Mouse (Mus musculus) liver, embryonic 14.5 days (tissue): ENCODE data around the gene Gm49388. TPM values are rescaled to one million over a fixed set of nuclear protein-coding genes. Genes with fewer than 3 reads are reported as not detected.
A peak's percentile ranks its signal among the peaks of the same experiment; 100 is the strongest.

ENCODE experiments used
- ATAC-seq: fragments of 200-750 bp; cut with Nextera tagmentation; 2 replicates; pipeline ENCODE4 v1.8.0; 2017; ENCODE audit warnings: moderate number of reproducible peaks, mild to moderate bottlenecking, moderate library complexity; ENCODE audit not compliant: insufficient read depth
- DNase-seq, 3 experiments: peaks; one replicate each; pipeline ENCODE4 v3.0.0-alpha.2; 2012 to 2013; ENCODE audit warnings: low read depth in 3 of 3, low spot score in 3 of 3
- H3K27ac ChIP-seq: fragments of 300-500 bp; sonication (generic); 2 replicates; pipeline ENCODE4 v1.5.1; 2014; ENCODE audit warnings: moderate library complexity, mild to moderate bottlenecking, control low read depth, inconsistent platforms
- H3K27me3 ChIP-seq: fragments of 300-500 bp; sonication (generic); 2 replicates; pipeline ENCODE4 v1.6.1; 2014; ENCODE audit warnings: mild to moderate bottlenecking, low read length, moderate library complexity; ENCODE audit not compliant: control insufficient read depth, insufficient read depth
- H3K36me3 ChIP-seq: fragments of 300-500 bp; sonication (generic); replicated peaks from 2 replicates; pipeline ENCODE4 v1.6.1; 2014; ENCODE audit warnings: low read depth; ENCODE audit not compliant: control insufficient read depth, insufficient read depth
- H3K4me1 ChIP-seq, 2 experiments: fragments of 200-500 bp in 1 of 2; fragments of 300-500 bp in 1 of 2; sonication (generic) in 1 of 2; replicated peaks; 2 replicates each; pipeline ENCODE4 v1.6.1; 2012 to 2014; ENCODE audit warnings: antibody characterized with exemption in 1 of 2, inconsistent platforms in 1 of 2, low read length in 1 of 2; ENCODE audit not compliant: control insufficient read depth in 2 of 2, insufficient read depth in 2 of 2
- H3K4me2 ChIP-seq: fragments of 300-500 bp; sonication (generic); 2 replicates; pipeline ENCODE4 v1.6.1; 2014; ENCODE audit warnings: low read depth, mild to moderate bottlenecking, control low read depth, moderate library complexity
- H3K4me3 ChIP-seq, 2 experiments: fragments of 200-500 bp in 1 of 2; fragments of 300-500 bp in 1 of 2; sonication (generic) in 1 of 2; 2 replicates each; pipeline ENCODE4 v1.5.1; 2012 to 2014; ENCODE audit warnings: low read depth in 2 of 2, low read length in 2 of 2, mild to moderate bottlenecking in 2 of 2, control low read depth in 1 of 2, inconsistent platforms in 1 of 2, moderate library complexity in 1 of 2; ENCODE audit not compliant: insufficient read depth in 1 of 2
- H3K9ac ChIP-seq: fragments of 300-500 bp; sonication (generic); replicated peaks from 2 replicates; pipeline ENCODE4 v1.6.1; 2014; ENCODE audit warnings: mild to moderate bottlenecking, control low read depth, moderate library complexity
- H3K9me3 ChIP-seq: fragments of 300-500 bp; sonication (generic); 2 replicates; pipeline ENCODE4 v1.6.1; 2016; ENCODE audit warnings: low read length, mixed read lengths; ENCODE audit not compliant: control insufficient read depth
- CTCF ChIP-seq: IDR thresholded peaks from 2 replicates; pipeline ENCODE4 v1.5.1; 2016; ENCODE audit warnings: antibody characterized with exemption, low read depth, control low read depth
- EP300 ChIP-seq: IDR thresholded peaks from 2 replicates; pipeline ENCODE4 v1.6.1; 2016; ENCODE audit warnings: antibody characterized with exemption, low read depth
- WGBS: fragments of 180-500 bp; shearing (Covaris S2); extraction: QIAGEN DNeasy Blood & Tissue Kit; methylation state at CpG from one replicate; pipeline ENCODE4 v1.1.7; 2014; ENCODE audit not compliant: insufficient replicate concordance; 5-methylcytosine and 5-hydroxymethylcytosine counted together
- polyA plus RNA-seq, 2 experiments: library from polyadenylated mRNA; depleted of rRNA in 1 of 2; stranded (reverse) in 1 of 2; unstranded in 1 of 2; fragments of >200 nt; fragmentation: Nextera tagmentation in 1 of 2; extraction: Ambion mirVana in 1 of 2; gene quantifications; 2 replicates each; pipeline versions ENCODE4 v1.2.1 to v1.2.3; 2012 to 2014

Gene Gm49388
- polyA plus RNA-seq, 2 experiments, result 1.2 TPM; not detected in 1

- Histone ChIP-seq H3K9me3 (no peaks in the 10 kb centered on the region), H3K27ac (no peak overlapping the region), H3K9ac (peak overlapping the region; percentile 47), H3K4me1 (peaks cover 0 to 7% of the 10 kb centered on the region in 2 experiments; a peak in 3 of 4 replicates), H3K27me3 (no peaks in the 10 kb centered on the region), H3K36me3 (no peaks in the 10 kb centered on the region), H3K4me2 (peak overlapping the region; percentile 92), H3K4me3 (peak overlapping the region; percentile 75 to 87)
- TF ChIP-seq CTCF, result no peak
- ATAC-seq, result no peak
- DNase-seq, result no peak
- WGBS, result 2% methylated on average over 42 of the region's 62 CpGs
Measured at GRCm38 (mm10) chr7:127746494-127747491, 38.6 kb upstream of the Gm49388 start.

GRCm38 (mm10) chr7:127747559-127748234 is 37.7 kb upstream of the Gm49388 start:
- H3K4me3 ChIP-seq, result 0 out of 4 replicates have a peak overlapping the region, but pooled peaks of 1 of the 2 experiments have one; percentile 75

GRCm38 (mm10) chr7:127748235-127748560 is 37.2 kb upstream of the Gm49388 start:
- no peak for ATAC-seq
- Histone ChIP-seq H3K4me1 (peaks cover 0 to 7% of the 10 kb centered on the region in 2 experiments; a peak in 3 of 4 replicates), H3K27me3 (no peaks in the 10 kb centered on the region), H3K36me3 (no peaks in the 10 kb centered on the region; the same call in 1 of the 2 replicates), H3K9ac (no peak overlapping the region), H3K9me3 (no peaks in the 10 kb centered on the region), H3K4me2 (no peak overlapping the region), H3K4me3 (no peak overlapping the region), H3K27ac (no peak overlapping the region)
- TF ChIP-seq EP300 (no peak), CTCF (no peak)
- 89% methylated on average over 28 of the region's 28 CpGs for WGBS
- DNase-seq, result no peak

More at GRCm38 (mm10) chr7:127747559-127748234, 37.7 kb upstream of the Gm49388 start:
- Histone ChIP-seq H3K27me3 (no peaks in the 10 kb centered on the region), H3K27ac (no peak overlapping the region), H3K36me3 (no peaks in the 10 kb centered on the region; the same call in 1 of the 2 replicates), H3K4me1 (peaks cover 0 to 7% of the 10 kb centered on the region in 2 experiments; a peak in 3 of 4 replicates), H3K4me2 (peak overlapping the region; percentile 92), H3K9me3 (no peaks in the 10 kb centered on the region), H3K9ac (no peak overlapping the region)
- TF ChIP-seq EP300 (no peak), CTCF (no peak)
- DNase-seq, result no peak
- ATAC-seq, result no peak
- WGBS, result 77% methylated on average over 6 of the region's 6 CpGs

GRCm38 (mm10) chr7:127750131-127751127 is 35.0 kb upstream of the Gm49388 start:
- TF ChIP-seq EP300 (no peak), CTCF (no peak)
- no peak for ATAC-seq
- Histone ChIP-seq H3K4me1 (no peaks in the 10 kb centered on the region; a peak in 3 of 4 replicates), H3K9me3 (no peaks in the 10 kb centered on the region), H3K4me2 (no peak overlapping the region), H3K36me3 (no peaks in the 10 kb centered on the region; the same call in 1 of the 2 replicates), H3K27ac (no peak overlapping the region), H3K4me3 (no peak overlapping the region), H3K9ac (no peak overlapping the region), H3K27me3 (no peaks in the 10 kb centered on the region)
- WGBS, result 73% methylated on average over 19 of the region's 19 CpGs
- DNase-seq, result no peak
